In genomic region chr7:80435594-80435993, GRCm38 (mm10) we compare ENCODE assay signal across 14 mouse cellular contexts. TPM values are rescaled to one million over a fixed set of nuclear protein-coding genes. Genes with fewer than 3 reads are reported as not detected.
DNase-seq lines count a peak whose midpoint lies in the region; ATAC-seq and TF ChIP-seq lines count a peak whose summit lies in the region.
"Had no signal": no experiment of that assay in that cellular context is flagged by ENCODE, and none has a peak within 500 bp of the region (broad histone marks: within the 10 kb centered on the region; RNA-seq: fewer than 3 reads in every experiment).

No protein-coding gene starts in this region.

- H3K4me1 ChIP-seq in heart, embryonic 12.5 days (replicated peaks) = peaks cover 44% of the 10 kb centered on the region
- 0 out of 2 replicates have a peak, but pooled peaks cover 2% of the 10 kb centered on the region for H3K4me1 ChIP-seq in intestine, embryonic 15.5 days (replicated peaks)
- H3K4me1 ChIP-seq: neural tube, embryonic 12.5 days had no signal

- H3K36me3 ChIP-seq in heart, embryonic 12.5 days = no peaks in the 10 kb centered on the region
- no peaks in the 10 kb centered on the region for H3K36me3 ChIP-seq in C2C12 (ENCODE audit: control insufficient read depth, insufficient read depth)
- no peaks in the 10 kb centered on the region for H3K36me3 ChIP-seq in intestine, embryonic 15.5 days
- H3K36me3 ChIP-seq: embryonic facial prominence, embryonic 10.5 days; neural tube, embryonic 12.5 days had no signal

- peak overlapping the region; percentile 49 for H3K27ac ChIP-seq in heart, embryonic 12.5 days (ENCODE audit: poor library complexity, severe bottlenecking)
- H3K27ac ChIP-seq in intestine, embryonic 15.5 days = no peak overlapping the region
- H3K27ac ChIP-seq: embryonic facial prominence, embryonic 10.5 days; neural tube, embryonic 12.5 days had no signal

- no peak overlapping the region for H3ac ChIP-seq in C2C12 (ENCODE audit: control insufficient read depth, insufficient read length, low read depth)

- H3K27me3 ChIP-seq in heart, embryonic 12.5 days (replicated peaks) = no peaks in the 10 kb centered on the region
- no peaks in the 10 kb centered on the region for H3K27me3 ChIP-seq in C2C12 (ENCODE audit: control insufficient read depth, insufficient read depth, insufficient read length)
- no peaks in the 10 kb centered on the region for H3K27me3 ChIP-seq in intestine, embryonic 15.5 days (replicated peaks)
- H3K27me3 ChIP-seq: neural tube, embryonic 12.5 days had no signal

- peak; percentile 65; the same call in 1 of the 2 replicates for ATAC-seq in heart, embryonic 12.5 days (ENCODE audit: insufficient number of reproducible peaks, low FRiP score)
- ATAC-seq in intestine, embryonic 15.5 days = peak; percentile 61
- ATAC-seq: inflammation-experienced regulatory T-cells, adult 6 months had no signal

- H3K79me3 ChIP-seq in C2C12 (ENCODE audit: low read depth) = no peaks in the 10 kb centered on the region

- H3K4me2 ChIP-seq in heart, embryonic 12.5 days = no peak overlapping the region
- H3K4me2 ChIP-seq in intestine, embryonic 15.5 days (replicated peaks) = no peak overlapping the region
- H3K4me2 ChIP-seq: neural tube, embryonic 12.5 days had no signal

- no peak for DNase-seq in heart, postnatal 25 days (ENCODE audit: low spot score)
- peak; percentile 74 for DNase-seq in 3T3-L1 (ENCODE audit: low read depth, low spot score)
- no peak for DNase-seq in lung, postnatal 25 days (ENCODE audit: low spot score)
- no peak for DNase-seq in testis, postnatal 10 days (ENCODE audit: low spot score)
- DNase-seq: cerebellum, postnatal 25 days; gastrocnemius, postnatal 25 days; lung, adult 2 months; right cerebral cortex, postnatal 4 days had no signal

- H3K4me3 ChIP-seq in heart, embryonic 12.5 days = no peak overlapping the region
- H3K4me3 ChIP-seq in C2C12 (ENCODE audit: insufficient read depth, poor library complexity, severe bottlenecking) = no peak overlapping the region
- no peak overlapping the region for H3K4me3 ChIP-seq in intestine, embryonic 15.5 days (replicated peaks)
- H3K4me3 ChIP-seq: embryonic facial prominence, embryonic 10.5 days; neural tube, embryonic 12.5 days had no signal

- H3K9ac ChIP-seq in heart, embryonic 12.5 days = no peak overlapping the region
- H3K9ac ChIP-seq in intestine, embryonic 15.5 days = no peak overlapping the region
- H3K9ac ChIP-seq: neural tube, embryonic 12.5 days had no signal

- WGBS in heart, embryonic 12.5 days = 39% methylated on average over 3 of the region's 3 CpGs
- 42% methylated on average over 3 of the region's 3 CpGs for WGBS in intestine, embryonic 15.5 days

- no peak for TF ChIP-seq CTCF in C2C12 (IDR thresholded peaks at IDR 0.05; ENCODE audit: control insufficient read depth, insufficient read depth, insufficient read length)

- intact Hi-C loops in heart, postnatal 25 days (cut with DNase I) = no loop called here

- no peaks in the 10 kb centered on the region for H3K9me3 ChIP-seq in heart, embryonic 12.5 days (replicated peaks)
- H3K9me3 ChIP-seq in intestine, embryonic 15.5 days = no peaks in the 10 kb centered on the region
- H3K9me3 ChIP-seq: embryonic facial prominence, embryonic 10.5 days; neural tube, embryonic 12.5 days had no signal

- no peaks in the 10 kb centered on the region for H3K79me2 ChIP-seq in C2C12 (ENCODE audit: control insufficient read depth, insufficient read depth)

TF ChIP-seq in C2C12, 6 proteins besides CTCF, POLR2A, EP300 and RAD21:
- no peak for TF ChIP-seq MYOD1 (IDR thresholded peaks at IDR 0.05; ENCODE audit: control insufficient read depth, insufficient read length, low read depth)
- TF ChIP-seq FOSL1 (IDR thresholded peaks at IDR 0.05; ENCODE audit: insufficient read depth, low read length, poor library complexity, severe bottlenecking) = no peak
- TF ChIP-seq MAX (IDR thresholded peaks at IDR 0.05) = peak; percentile 19
- no peak for TF ChIP-seq USF1 (IDR thresholded peaks at IDR 0.05; ENCODE audit: low read depth)
- TF ChIP-seq MYOG (IDR thresholded peaks at IDR 0.05; ENCODE audit: control insufficient read depth, extremely low read depth, insufficient read length) = no peak
- TF ChIP-seq CEBPB (IDR thresholded peaks at IDR 0.05; ENCODE audit: low read depth) = no peak

RNA-seq across cellular contexts. Expression of gene Furin, which starts 30.4 kb away (rescaled TPM):
- polyA plus RNA-seq in heart, embryonic 12.5 days (2016; fragmentation: Nextera tagmentation; extraction: Ambion mirVana) = 24.5 and 25.9 TPM in 2 replicates
- 100 to 1,000 TPM; 106 to 118 TPM for total RNA-seq in heart, postnatal 25 days (2021)
- polyA plus RNA-seq in C2C12 (2012; fragmentation: generic; extraction: Trizol) = 63.6 TPM
- polyA plus RNA-seq in intestine, embryonic 15.5 days (2015; fragmentation: Nextera tagmentation; extraction: Ambion mirVana) = 9.3 and 10.7 TPM in 2 replicates

RNA-seq across cellular contexts. Expression of gene Fes, which starts 47.8 kb away (rescaled TPM):
- 10.2 and 11.4 TPM in 2 replicates for polyA plus RNA-seq in heart, embryonic 12.5 days (2016; fragmentation: Nextera tagmentation; extraction: Ambion mirVana)
- total RNA-seq in heart, postnatal 25 days (2021) = 10 to 100 TPM; 11.9 to 13.6 TPM
- 0.82 TPM for polyA plus RNA-seq in C2C12 (2012; fragmentation: generic; extraction: Trizol)
- 11.2 and 11.5 TPM in 2 replicates for polyA plus RNA-seq in intestine, embryonic 15.5 days (2015; fragmentation: Nextera tagmentation; extraction: Ambion mirVana)
